Mouse (Mus musculus) stomach, postnatal 0 days (tissue): ENCODE measurements around the gene Mrpl48. TPM values are rescaled to one million over a fixed set of nuclear protein-coding genes. Genes with fewer than 3 reads are reported as not detected.
A peak's percentile ranks its signal among the peaks of the same experiment; 100 is the strongest.

Source experiments
- ATAC-seq: fragments of 200-750 bp; cut with Nextera tagmentation; 2 replicates; pipeline ENCODE4 v1.8.0; 2017; ENCODE audit not compliant: low FRiP score, low TSS enrichment
- DNase-seq: peaks from one replicate; pipeline ENCODE4 v3.0.0-alpha.2; 2016; ENCODE audit warnings: low spot score
- H3K27ac ChIP-seq: fragments of 300-500 bp; sonication (generic); replicated peaks from 2 replicates; pipeline ENCODE4 v1.5.1; 2014; ENCODE audit warnings: mild to moderate bottlenecking, control low read depth
- H3K27me3 ChIP-seq: fragments of 300-500 bp; sonication (generic); 2 replicates; pipeline ENCODE4 v1.6.1; 2014; ENCODE audit warnings: low read length; ENCODE audit not compliant: control insufficient read depth, insufficient read depth
- H3K36me3 ChIP-seq: fragments of 300-500 bp; sonication (generic); 2 replicates; pipeline ENCODE4 v1.6.1; 2014; ENCODE audit warnings: low read length, mixed read lengths; ENCODE audit not compliant: control insufficient read depth, insufficient read depth
- H3K4me1 ChIP-seq: fragments of 300-500 bp; sonication (generic); replicated peaks from 2 replicates; pipeline ENCODE4 v1.6.1; 2014; ENCODE audit warnings: antibody characterized with exemption; ENCODE audit not compliant: control insufficient read depth, insufficient read depth
- H3K4me2 ChIP-seq: fragments of 300-500 bp; sonication (generic); replicated peaks from 2 replicates; pipeline ENCODE4 v1.6.1; 2014; ENCODE audit warnings: low read depth, mild to moderate bottlenecking, control low read depth, moderate library complexity
- H3K4me3 ChIP-seq: fragments of 300-500 bp; sonication (generic); 2 replicates; pipeline ENCODE4 v1.5.1; 2014; ENCODE audit warnings: low read depth, low read length, control low read depth
- H3K9ac ChIP-seq: fragments of 300-500 bp; sonication (generic); 2 replicates; pipeline ENCODE4 v1.6.1; 2014; ENCODE audit warnings: mild to moderate bottlenecking, low read length, control low read depth, mixed read lengths
- H3K9me3 ChIP-seq: fragments of 300-500 bp; sonication (generic); 2 replicates; pipeline ENCODE4 v1.6.1; 2016; ENCODE audit warnings: low read length; ENCODE audit not compliant: control insufficient read depth
- CTCF ChIP-seq: IDR thresholded peaks from 2 replicates; pipeline ENCODE4 v1.5.1; 2016; ENCODE audit warnings: antibody characterized with exemption, low read depth, mild to moderate bottlenecking, moderate library complexity
- EP300 ChIP-seq: optimal IDR thresholded peaks from 2 replicates; pipeline ENCODE3; 2016; ENCODE audit warnings: antibody characterized with exemption
- WGBS: fragments of 180-500 bp; shearing (Covaris S2); extraction: QIAGEN DNeasy Blood & Tissue Kit; methylation state at CpG from one replicate; pipeline ENCODE4 v1.1.7; 2014; 5-methylcytosine and 5-hydroxymethylcytosine counted together
- polyA plus RNA-seq: library from polyadenylated mRNA; unstranded; fragments of >200 nt; fragmentation: Nextera tagmentation; extraction: Ambion mirVana; gene quantifications from 2 replicates; pipeline ENCODE4 v1.2.1, GENCODE M21; 2015

Gene Mrpl48
- polyA plus RNA-seq, 1 experiment from 2014 or later: 77.0 TPM

- no peaks in the 10 kb centered on the region for H3K27me3 ChIP-seq
- 42% methylated on average over 5 of the region's 5 CpGs for WGBS
- no peak overlapping the region for H3K9ac ChIP-seq
- no peak overlapping the region for H3K27ac ChIP-seq
- no peak overlapping the region for H3K4me2 ChIP-seq
- no peak overlapping the region for H3K4me3 ChIP-seq
- no peaks in the 10 kb centered on the region for H3K4me1 ChIP-seq
- peak; percentile 62 for TF ChIP-seq CTCF
- TF ChIP-seq EP300: no peak
- ATAC-seq (0 out of 2 replicates have a peak, but pooled peaks have one; percentile 8), DNase-seq (no peak)
- H3K9me3 ChIP-seq: no peaks in the 10 kb centered on the region
- no peaks in the 10 kb centered on the region; the same call in 1 of the 2 replicates for H3K36me3 ChIP-seq
These were observed 57.6 kb downstream of the Mrpl48 start for GRCm38 (mm10) chr7:100550338-100551007.

- H3K4me3 ChIP-seq: no peak overlapping the region
- no peak for ATAC-seq
- no peak overlapping the region for H3K4me2 ChIP-seq
- H3K27ac ChIP-seq: no peak overlapping the region
- TF ChIP-seq EP300: no peak
- TF ChIP-seq CTCF: no peak
- no peaks in the 10 kb centered on the region for H3K4me1 ChIP-seq
- H3K36me3 ChIP-seq: no peaks in the 10 kb centered on the region; the same call in 1 of the 2 replicates
- no peaks in the 10 kb centered on the region for H3K27me3 ChIP-seq
- H3K9me3 ChIP-seq: no peaks in the 10 kb centered on the region
- no peak for DNase-seq
- H3K9ac ChIP-seq: no peak overlapping the region
- 87% methylated on average over 3 of the region's 3 CpGs for WGBS
These were observed 58.3 kb downstream of the Mrpl48 start for GRCm38 (mm10) chr7:100549796-100550195.

- no peak for DNase-seq
- Histone ChIP-seq H3K27ac (no peak overlapping the region), H3K27me3 (no peaks in the 10 kb centered on the region), H3K9me3 (no peaks in the 10 kb centered on the region), H3K4me2 (no peak overlapping the region), H3K4me1 (no peaks in the 10 kb centered on the region), H3K4me3 (no peak overlapping the region), H3K36me3 (no peaks in the 10 kb centered on the region; the same call in 1 of the 2 replicates), H3K9ac (no peak overlapping the region)
- 68% methylated on average over 4 of the region's 4 CpGs for WGBS
- ATAC-seq: no peak
- no peak for TF ChIP-seq EP300
- no peak for TF ChIP-seq CTCF
These were observed 60.5 kb downstream of the Mrpl48 start for GRCm38 (mm10) chr7:100547631-100548030.

GRCm38 (mm10) chr7:100544437-100544836 lies 63.7 kb downstream of the Mrpl48 start:
- Histone ChIP-seq H3K36me3 (peaks cover 2% of the 10 kb centered on the region; the same call in 1 of the 2 replicates), H3K9ac (no peak overlapping the region), H3K9me3 (no peaks in the 10 kb centered on the region), H3K4me3 (no peak overlapping the region), H3K27me3 (no peaks in the 10 kb centered on the region), H3K4me2 (no peak overlapping the region), H3K4me1 (no peaks in the 10 kb centered on the region), H3K27ac (no peak overlapping the region)
- peak; percentile 76 for ATAC-seq
- no peak for DNase-seq
- TF ChIP-seq EP300 (no peak), CTCF (no peak)
- 69% methylated on average over 1 of the region's 1 CpGs for WGBS

GRCm38 (mm10) chr7:100539516-100539915 lies 68.6 kb downstream of the Mrpl48 start:
- Histone ChIP-seq H3K9me3 (no peaks in the 10 kb centered on the region), H3K27ac (no peak overlapping the region), H3K9ac (no peak overlapping the region), H3K36me3 (peaks cover 7% of the 10 kb centered on the region), H3K4me1 (peaks cover 3% of the 10 kb centered on the region; the same call in 1 of the 2 replicates), H3K27me3 (no peaks in the 10 kb centered on the region), H3K4me2 (no peak overlapping the region), H3K4me3 (no peak overlapping the region)
- DNase-seq (no peak), ATAC-seq (no peak)
- WGBS: 93% methylated on average over 9 of the region's 9 CpGs
- TF ChIP-seq CTCF: no peak
- no peak for TF ChIP-seq EP300

GRCm38 (mm10) chr7:100537519-100537902 lies 70.6 kb downstream of the Mrpl48 start:
- Histone ChIP-seq H3K27me3 (no peaks in the 10 kb centered on the region), H3K9ac (peak overlapping the region; percentile 80), H3K4me3 (peak overlapping the region; percentile 70), H3K9me3 (no peaks in the 10 kb centered on the region), H3K4me2 (peak overlapping the region; percentile 65), H3K27ac (peak overlapping the region; percentile 91), H3K4me1 (peaks cover 3% of the 10 kb centered on the region; the same call in 1 of the 2 replicates), H3K36me3 (peaks cover 7% of the 10 kb centered on the region)
- DNase-seq (no peak), ATAC-seq (peak; percentile 17; the same call in 1 of the 2 replicates)
- WGBS: 20% methylated on average over 7 of the region's 7 CpGs
- TF ChIP-seq EP300 (no peak), CTCF (no peak)
